ENCODE assay signal across 8 mouse cellular contexts in genomic region chr19:5637069-5638047, GRCm38 (mm10). TPM values are rescaled to one million over a fixed set of nuclear protein-coding genes. Genes with fewer than 3 reads are reported as not detected.
DNase-seq lines count a peak whose midpoint lies in the region; ATAC-seq and TF ChIP-seq lines count a peak whose summit lies in the region.

TSS of gene Rela (plus strand) at chr19:5637483.

- peaks cover 39% of the 10 kb centered on the region for H3K36me3 ChIP-seq in embryonic facial prominence, embryonic 13.5 days
- H3K36me3 ChIP-seq in heart, adult 2 months (ENCODE audit: control insufficient read depth, insufficient read depth, low read length) = peaks cover 4% of the 10 kb centered on the region
- peaks cover 40% of the 10 kb centered on the region for H3K36me3 ChIP-seq in limb, embryonic 13.5 days
- peaks cover 28% of the 10 kb centered on the region for H3K36me3 ChIP-seq in midbrain, embryonic 16.5 days (ENCODE audit: control insufficient read depth, insufficient read depth, low read length)

- WGBS in embryonic facial prominence, embryonic 13.5 days = 0% methylated on average over 84 of the region's 109 CpGs
- WGBS in heart, adult 2 months = under 1% methylated on average over 109 of the region's 109 CpGs
- under 1% methylated on average over 86 of the region's 109 CpGs for whole genome bisulfite sequencing in limb, embryonic 13.5 days
- under 1% methylated on average over 98 of the region's 109 CpGs for WGBS in midbrain, embryonic 16.5 days

- H3K79me2 ChIP-seq in heart, adult 2 months (replicated peaks; ENCODE audit: control insufficient read depth, insufficient read depth, low read length) = peaks cover 3% of the 10 kb centered on the region; the same call in 1 of the 2 replicates

- peaks cover 18% of the 10 kb centered on the region for H3K4me1 ChIP-seq in embryonic facial prominence, embryonic 13.5 days
- peaks cover 13% of the 10 kb centered on the region for H3K4me1 ChIP-seq in heart, adult 2 months (ENCODE audit: control insufficient read depth, insufficient read depth, low read length)
- H3K4me1 ChIP-seq in limb, embryonic 13.5 days = peaks cover 26% of the 10 kb centered on the region
- H3K4me1 ChIP-seq in midbrain, embryonic 16.5 days (ENCODE audit: control insufficient read depth, insufficient read depth, low read length) = peaks cover 19% of the 10 kb centered on the region

- no peaks in the 10 kb centered on the region for H3K27me3 ChIP-seq in embryonic facial prominence, embryonic 13.5 days
- H3K27me3 ChIP-seq in heart, adult 2 months (ENCODE audit: control insufficient read depth, insufficient read depth, low read length) = no peaks in the 10 kb centered on the region
- no peaks in the 10 kb centered on the region for H3K27me3 ChIP-seq in limb, embryonic 13.5 days
- no peaks in the 10 kb centered on the region for H3K27me3 ChIP-seq in midbrain, embryonic 16.5 days (ENCODE audit: control insufficient read depth, insufficient read depth, low read depth, low read length)

- 0 out of 2 replicates have a peak, but pooled peaks have one; percentile 43 for TF ChIP-seq EP300 in heart, adult 2 months (IDR thresholded peaks at IDR 0.05; ENCODE audit: insufficient read depth, low read depth, low read length)

- peak; percentile 84 for TF ChIP-seq POLR2A in heart, adult 2 months (IDR thresholded peaks at IDR 0.05; ENCODE audit: insufficient read depth, low read depth, low read length)

- H3K4me2 ChIP-seq in embryonic facial prominence, embryonic 13.5 days = peak within 1 kb of the TSS; percentile 96
- peak within 1 kb of the TSS; percentile 92 for H3K4me2 ChIP-seq in limb, embryonic 13.5 days (replicated peaks)
- peak within 1 kb of the TSS; percentile 95 for H3K4me2 ChIP-seq in midbrain, embryonic 16.5 days (ENCODE audit: low read length)

- peak within 1 kb of the TSS; percentile 81 for H3K27ac ChIP-seq in embryonic facial prominence, embryonic 13.5 days
- H3K27ac ChIP-seq in heart, adult 2 months = peak within 1 kb of the TSS; percentile 99
- H3K27ac ChIP-seq in limb, embryonic 13.5 days = peak within 1 kb of the TSS; percentile 82
- H3K27ac ChIP-seq in midbrain, embryonic 16.5 days (ENCODE audit: low read length) = peak within 1 kb of the TSS; percentile 92

- H3K9ac ChIP-seq in embryonic facial prominence, embryonic 13.5 days = peak within 1 kb of the TSS; percentile 92
- peak within 1 kb of the TSS; percentile 99 for H3K9ac ChIP-seq in heart, adult 2 months (ENCODE audit: low read depth, low read length)
- peak within 1 kb of the TSS; percentile 87 for H3K9ac ChIP-seq in limb, embryonic 13.5 days
- peak within 1 kb of the TSS; percentile 93 for H3K9ac ChIP-seq in midbrain, embryonic 16.5 days (ENCODE audit: low read depth, low read length)

- no peak for TF ChIP-seq CTCF in heart, adult 2 months (IDR thresholded peaks at IDR 0.05)

- no peaks in the 10 kb centered on the region for H3K9me3 ChIP-seq in embryonic facial prominence, embryonic 13.5 days
- no peaks in the 10 kb centered on the region for H3K9me3 ChIP-seq in limb, embryonic 13.5 days
- no peaks in the 10 kb centered on the region for H3K9me3 ChIP-seq in midbrain, embryonic 16.5 days (replicated peaks; ENCODE audit: control insufficient read depth, low read length, poor library complexity, severe bottlenecking)

- intact Hi-C loops in heart, adult 2 months (cut with DNase I) = loop anchor here (2.0 kb wide), 4 partner anchors 25 to 69 kb away; partner anchors contain the start of genes Ap5b1 and Sipa1

- peak; percentile 71 for ATAC-seq in embryonic facial prominence, embryonic 13.5 days (ENCODE audit: insufficient number of reproducible peaks, insufficient read depth, low FRiP score, low TSS enrichment, low read depth)
- ATAC-seq in limb, embryonic 13.5 days (ENCODE audit: low FRiP score, low read depth) = peak; percentile 83
- peak; percentile 89 for ATAC-seq in midbrain, embryonic 16.5 days

- peak within 1 kb of the TSS; percentile 77 for H3K4me3 ChIP-seq in embryonic facial prominence, embryonic 13.5 days
- peak within 1 kb of the TSS; percentile 83 for H3K4me3 ChIP-seq in heart, adult 2 months
- peak within 1 kb of the TSS; percentile 79 for H3K4me3 ChIP-seq in limb, embryonic 13.5 days
- H3K4me3 ChIP-seq in midbrain, embryonic 16.5 days (ENCODE audit: low read depth, low read length) = peak within 1 kb of the TSS; percentile 68

- DNase-seq in 3134 (ENCODE audit: extremely low read depth, insufficient read length, low spot score) = peak; percentile 92
- peak; percentile 97 to 98 for DNase-seq in adrenal gland, postnatal 36 days
- peak; percentile 96 for DNase-seq in heart, adult 2 months
- DNase-seq in kidney, adult 8-10 months = peak; percentile 88 to 90
- DNase-seq in spleen, postnatal 10 days (ENCODE audit: low spot score in 2 of 2) = peak; percentile 88 to 90

RNA-seq across cellular contexts. Expression of gene Rela, which starts in this region (rescaled TPM):
- total RNA-seq in adrenal gland, postnatal 36 days (2021) = 10 to 100 TPM; 85.7 to 86.4 TPM
- 47.4 and 53.0 TPM in 2 replicates for polyA plus RNA-seq in embryonic facial prominence, embryonic 13.5 days (2015; fragmentation: Nextera tagmentation; extraction: Ambion mirVana)
- total RNA-seq in heart, adult 2 months (2021) = 10 to 100 TPM; 26.8 to 32.5 TPM
- 39.8 and 57.2 TPM in 2 replicates for polyA plus RNA-seq in heart, adult 2 months (2012; rRNA removed)
- polyA plus RNA-seq in limb, embryonic 13.5 days (2015; fragmentation: Nextera tagmentation; extraction: Ambion mirVana) = 47.6 and 48.5 TPM in 2 replicates
- polyA plus RNA-seq in midbrain, embryonic 16.5 days (2015; fragmentation: Nextera tagmentation; extraction: Ambion mirVana) = 30.6 and 37.7 TPM in 2 replicates

Comparison
In these comparisons a context has a peak if more than half of its experiments do, and no peak if none do; other contexts are left out.
1. Peak in every context shown above with its lines: DNase-seq, ATAC-seq, H3K4me3 ChIP-seq and H3K27ac ChIP-seq.